Mouse (Mus musculus) lung, postnatal 0 days (tissue): ENCODE measurements around the gene Ncr1. TPM values are rescaled to one million over a fixed set of nuclear protein-coding genes. Genes with fewer than 3 reads are reported as not detected.
"Not testable (repeated sequence)": the region's sequence is repeated elsewhere in the genome, so short reads cannot be mapped to it uniquely, and the experiment has no call there.

ENCODE experiments used
- ATAC-seq: fragments of 200-750 bp; cut with Nextera tagmentation; 2 replicates; pipeline ENCODE4 v1.8.0; 2017; ENCODE audit warnings: moderate library complexity
- DNase-seq: peaks from one replicate; pipeline ENCODE4 v3.0.0-alpha.2; 2016; ENCODE audit warnings: low spot score
- H3K27ac ChIP-seq: fragments of 300-500 bp; sonication (generic); 2 replicates; pipeline ENCODE4 v1.5.1; 2014; ENCODE audit warnings: antibody characterized with exemption, mild to moderate bottlenecking, low read length, mixed read lengths
- H3K27me3 ChIP-seq: fragments of 300-500 bp; sonication (generic); replicated peaks from 2 replicates; pipeline ENCODE4 v1.6.1; 2014; ENCODE audit warnings: low read length, mixed read lengths; ENCODE audit not compliant: insufficient read depth
- H3K36me3 ChIP-seq: fragments of 300-500 bp; sonication (generic); 2 replicates; pipeline ENCODE4 v1.6.1; 2014; ENCODE audit warnings: low read length, mixed read lengths; ENCODE audit not compliant: insufficient read depth
- H3K4me1 ChIP-seq: fragments of 300-500 bp; sonication (generic); 2 replicates; pipeline ENCODE4 v1.6.1; 2014; ENCODE audit warnings: antibody characterized with exemption, low read depth, low read length, mixed read lengths; ENCODE audit not compliant: insufficient read depth
- H3K4me2 ChIP-seq: fragments of 300-500 bp; sonication (generic); replicated peaks from 2 replicates; pipeline ENCODE4 v1.6.1; 2014; ENCODE audit warnings: low read depth, mild to moderate bottlenecking, low read length, moderate library complexity, mixed read lengths
- H3K4me3 ChIP-seq: fragments of 300-500 bp; sonication (generic); 2 replicates; pipeline ENCODE4 v1.5.1; 2014; ENCODE audit warnings: low read depth, low read length
- H3K9ac ChIP-seq: fragments of 300-500 bp; sonication (generic); replicated peaks from 2 replicates; pipeline ENCODE4 v1.6.1; 2014; ENCODE audit warnings: low read depth, mild to moderate bottlenecking
- H3K9me3 ChIP-seq: fragments of 300-500 bp; sonication (generic); 2 replicates; pipeline ENCODE4 v1.6.1; 2016; ENCODE audit warnings: low read length, mixed read lengths
- CTCF ChIP-seq: IDR thresholded peaks from 2 replicates; pipeline ENCODE4 v1.5.1; 2016; ENCODE audit warnings: antibody characterized with exemption, mild to moderate bottlenecking
- EP300 ChIP-seq: IDR thresholded peaks from 2 replicates; pipeline ENCODE4 v1.6.1; 2016; ENCODE audit warnings: antibody characterized with exemption, mild to moderate bottlenecking, control low read depth
- WGBS: fragments of 180-500 bp; shearing (Covaris S2); extraction: QIAGEN DNeasy Blood & Tissue Kit; methylation state at CpG from one replicate; pipeline ENCODE4 v1.1.7; 2014; 5-methylcytosine and 5-hydroxymethylcytosine counted together
- polyA plus RNA-seq: library from polyadenylated mRNA; unstranded; fragments of >200 nt; fragmentation: Nextera tagmentation; extraction: Ambion mirVana; gene quantifications from 2 replicates; pipeline ENCODE4 v1.2.1, GENCODE M21; 2015

Ncr1 gene
- polyA plus RNA-seq: 0.12 and 0.16 TPM in 2 replicates

- H3K27ac ChIP-seq: no peak within 1 kb of the TSS
- no peaks in the 10 kb centered on the region for H3K36me3 ChIP-seq
- DNase-seq (no peak), ATAC-seq (no peak)
- no peak within 1 kb of the TSS for H3K9ac ChIP-seq
- H3K4me1 ChIP-seq: no peaks in the 10 kb centered on the region
- H3K27me3 ChIP-seq: no peaks in the 10 kb centered on the region
- TF ChIP-seq CTCF (no peak), EP300 (no peak)
- no peak within 1 kb of the TSS for H3K4me2 ChIP-seq
- H3K4me3 ChIP-seq: no peak within 1 kb of the TSS
- no peaks in the 10 kb centered on the region for H3K9me3 ChIP-seq
These were observed at the start of gene Ncr1 for GRCm38 (mm10) chr7:4337509-4337908. Gene Ncr1, plus strand, starts transcription at chr7:4337724.

GRCm38 (mm10) chr7:4292638-4293037 is 44.9 kb upstream of the Ncr1 start:
- Histone ChIP-seq H3K9ac (no peak overlapping the region), H3K9me3 (no peaks in the 10 kb centered on the region), H3K27ac (no peak overlapping the region), H3K4me3 (no peak overlapping the region), H3K27me3 (no peaks in the 10 kb centered on the region), H3K4me1 (no peaks in the 10 kb centered on the region), H3K4me2 (no peak overlapping the region), H3K36me3 (no peaks in the 10 kb centered on the region)
- 66% methylated on average over 5 of the region's 5 CpGs for WGBS
- no peak for DNase-seq
- ATAC-seq: no peak
- TF ChIP-seq EP300 (no peak), CTCF (no peak)

GRCm38 (mm10) chr7:4297189-4297588 is 40.3 kb upstream of the Ncr1 start:
- H3K4me1 ChIP-seq: no peaks in the 10 kb centered on the region
- no peak overlapping the region for H3K27ac ChIP-seq
- WGBS: 35% methylated on average over 1 of the region's 1 CpGs
- no peaks in the 10 kb centered on the region for H3K36me3 ChIP-seq
- no peak; the same call in 1 of the 2 replicates for ATAC-seq
- DNase-seq: peak; percentile 11
- peak; percentile 64 for TF ChIP-seq CTCF
- TF ChIP-seq EP300: no peak
- no peak overlapping the region for H3K9ac ChIP-seq
- no peak overlapping the region for H3K4me2 ChIP-seq
- no peaks in the 10 kb centered on the region for H3K9me3 ChIP-seq
- no peaks in the 10 kb centered on the region for H3K27me3 ChIP-seq
- H3K4me3 ChIP-seq: no peak overlapping the region

GRCm38 (mm10) chr7:4300166-4300565 is 37.4 kb upstream of the Ncr1 start:
- no peak overlapping the region for H3K4me2 ChIP-seq
- no peak overlapping the region for H3K4me3 ChIP-seq
- H3K4me1 ChIP-seq: no peaks in the 10 kb centered on the region
- no peak overlapping the region for H3K9ac ChIP-seq
- no peak for ATAC-seq
- no peaks in the 10 kb centered on the region for H3K27me3 ChIP-seq
- no peaks in the 10 kb centered on the region for H3K36me3 ChIP-seq
- H3K9me3 ChIP-seq: no peaks in the 10 kb centered on the region
- H3K27ac ChIP-seq: no peak overlapping the region
- no peak for DNase-seq
- TF ChIP-seq CTCF (no peak), EP300 (no peak)

- H3K4me1 ChIP-seq: no peaks in the 10 kb centered on the region
- no peak overlapping the region for H3K27ac ChIP-seq
- no peak overlapping the region for H3K9ac ChIP-seq
- DNase-seq (no peak), ATAC-seq (no peak)
- H3K36me3 ChIP-seq: no peaks in the 10 kb centered on the region
- H3K9me3 ChIP-seq: no peaks in the 10 kb centered on the region
- TF ChIP-seq EP300 (no peak), CTCF (no peak)
- 83% methylated on average over 1 of the region's 1 CpGs for WGBS
- H3K4me2 ChIP-seq: no peak overlapping the region
- H3K4me3 ChIP-seq: no peak overlapping the region
- no peaks in the 10 kb centered on the region for H3K27me3 ChIP-seq
These were observed 34.1 kb upstream of the Ncr1 start for GRCm38 (mm10) chr7:4303457-4303856.

- H3K27ac ChIP-seq, H3K4me3 ChIP-seq, H3K36me3 ChIP-seq, ATAC-seq, H3K9ac ChIP-seq, H3K4me2 ChIP-seq, H3K9me3 ChIP-seq, DNase-seq, H3K4me1 ChIP-seq, H3K27me3 ChIP-seq: not testable (repeated sequence)
- 85% methylated on average over 2 of the region's 2 CpGs for WGBS
These were observed 24.4 kb upstream of the Ncr1 start for GRCm38 (mm10) chr7:4313109-4313508.

GRCm38 (mm10) chr7:4313531-4313930 is 24.0 kb upstream of the Ncr1 start:
- not testable (repeated sequence) for H3K4me1 ChIP-seq, ATAC-seq, DNase-seq, H3K36me3 ChIP-seq, H3K4me2 ChIP-seq, H3K27me3 ChIP-seq, H3K9ac ChIP-seq, H3K27ac ChIP-seq, H3K9me3 ChIP-seq, H3K4me3 ChIP-seq
- WGBS: 84% methylated on average over 3 of the region's 3 CpGs
